Mouse (Mus musculus): Measurements from ENCODE around the gene Foxn4.

Foxn4 gene

GRCm38 (mm10) chr5:114282346-114282745, 8.7 kb upstream of the Foxn4 start:
- no peak for DNase-seq (ENCODE audit: low read depth in 2 of 2, low spot score in 2 of 2)

- no peak for DNase-seq (ENCODE audit: low read depth in 2 of 2, low spot score in 2 of 2)
Measured at GRCm38 (mm10) chr5:114279382-114280143, 6.0 kb upstream of the Foxn4 start.

GRCm38 (mm10) chr5:114275991-114276390, 2.4 kb upstream of the Foxn4 start:
- no peak for DNase-seq (ENCODE audit: low read depth in 2 of 2, low spot score in 2 of 2)

- DNase-seq (ENCODE audit: low read depth in 2 of 2, low spot score in 2 of 2) = no peak
Measured at GRCm38 (mm10) chr5:114275339-114275738, 1.7 kb upstream of the Foxn4 start.

GRCm38 (mm10) chr5:114269984-114270383, 3.6 kb downstream of the Foxn4 start:
- DNase-seq (ENCODE audit: low read depth in 2 of 2, low spot score in 2 of 2) = no peak

GRCm38 (mm10) chr5:114269499-114269898, 4.1 kb downstream of the Foxn4 start:
- DNase-seq (ENCODE audit: low read depth in 2 of 2, low spot score in 2 of 2) = no peak

- DNase-seq (ENCODE audit: low read depth in 2 of 2, low spot score in 2 of 2) = no peak
Measured at GRCm38 (mm10) chr5:114268646-114269045, 5.0 kb downstream of the Foxn4 start.

GRCm38 (mm10) chr5:114264791-114265190, 8.8 kb downstream of the Foxn4 start:
- DNase-seq (ENCODE audit: low read depth in 2 of 2, low spot score in 2 of 2) = no peak

- DNase-seq (ENCODE audit: low read depth in 2 of 2, low spot score in 2 of 2) = no peak
Measured at GRCm38 (mm10) chr5:114264030-114264459, 9.6 kb downstream of the Foxn4 start.

GRCm38 (mm10) chr5:114261494-114261893, 12.1 kb downstream of the Foxn4 start:
- no peak for DNase-seq (ENCODE audit: low read depth in 2 of 2, low spot score in 2 of 2)

- DNase-seq (ENCODE audit: low read depth in 2 of 2, low spot score in 2 of 2) = no peak
Measured at GRCm38 (mm10) chr5:114259495-114259894, 14.1 kb downstream of the Foxn4 start.

- DNase-seq (ENCODE audit: low read depth in 2 of 2, low spot score in 2 of 2) = peak; percentile 31 to 34
Measured at GRCm38 (mm10) chr5:114248174-114248589, 25.4 kb downstream of the Foxn4 start.

- DNase-seq (ENCODE audit: low read depth in 2 of 2, low spot score in 2 of 2) = no peak
Measured at GRCm38 (mm10) chr5:114246465-114246864, 27.1 kb downstream of the Foxn4 start.

- no peak for DNase-seq (ENCODE audit: low read depth in 2 of 2, low spot score in 2 of 2)
Measured at GRCm38 (mm10) chr5:114239737-114240136, 33.9 kb downstream of the Foxn4 start.

- no peak for DNase-seq (ENCODE audit: low read depth in 2 of 2, low spot score in 2 of 2)
Measured at GRCm38 (mm10) chr5:114238924-114239323, 34.7 kb downstream of the Foxn4 start.

GRCm38 (mm10) chr5:114228901-114229300, 44.7 kb downstream of the Foxn4 start:
- no peak for DNase-seq (ENCODE audit: low read depth in 2 of 2, low spot score in 2 of 2)

- no peak for DNase-seq (ENCODE audit: low read depth in 2 of 2, low spot score in 2 of 2)
Measured at GRCm38 (mm10) chr5:114226051-114226450, 47.6 kb downstream of the Foxn4 start.

GRCm38 (mm10) chr5:114218771-114219170, 54.8 kb downstream of the Foxn4 start:
- no peak for DNase-seq (ENCODE audit: low read depth in 2 of 2, low spot score in 2 of 2)

- peak in 1 of 2 experiments; percentile 39 for DNase-seq (ENCODE audit: low read depth in 2 of 2, low spot score in 2 of 2)
Measured at GRCm38 (mm10) chr5:114213183-114213582, 60.4 kb downstream of the Foxn4 start.

GRCm38 (mm10) chr5:114206158-114206557, 67.4 kb downstream of the Foxn4 start:
- no peak for DNase-seq (ENCODE audit: low read depth in 2 of 2, low spot score in 2 of 2)

All from CD8-positive naive resting alpha-beta T cell, adult 2 months (primary cell).